Mouse (Mus musculus): ENCODE measurements at regions not wholly inside any gene's neighbourhood (a gene's known extent, or its start where the extent isn't known, plus 50 kb on each side); places are given as distances from the start of the nearest gene placed in this dataset.
A peak's percentile ranks its signal among the peaks of the same experiment; 100 is the strongest.

- DNase-seq = no peak
Observed at GRCm38 (mm10) chr1:169135542-169135941, 395.7 kb downstream of the Nuf2 start.

GRCm38 (mm10) chr1:169103669-169104068 lies 427.6 kb downstream of the Nuf2 start:
- Histone ChIP-seq H3K9ac (replicated peaks; ENCODE audit: low read length) (no peak overlapping the region), H3K4me3 (replicated peaks; ENCODE audit: low read depth, low read length) (no peak overlapping the region), H3K36me3 (ENCODE audit: control insufficient read depth, insufficient read depth, low read length) (no peaks in the 10 kb centered on the region), H3K9me3 (ENCODE audit: control insufficient read depth, low read length) (no peaks in the 10 kb centered on the region), H3K4me2 (ENCODE audit: low read length) (no peak overlapping the region), H3K27me3 (ENCODE audit: control insufficient read depth, insufficient read depth, low read length) (no peaks in the 10 kb centered on the region), H3K27ac (replicated peaks; ENCODE audit: low read depth, low read length) (0 out of 2 replicates have a peak overlapping the region, but pooled peaks have one; percentile 16), H3K4me1 (ENCODE audit: control insufficient read depth, insufficient read depth, low read length) (no peaks in the 10 kb centered on the region)
- DNase-seq (peak; percentile 74), ATAC-seq (ENCODE audit: low FRiP score, low TSS enrichment) (no peak)
- WGBS = 45% methylated on average over 4 of the region's 4 CpGs

More at GRCm38 (mm10) chr1:169135542-169135941, 395.7 kb downstream of the Nuf2 start:
- no peaks in the 10 kb centered on the region for H3K36me3 ChIP-seq (ENCODE audit: control insufficient read depth, insufficient read depth, low read length)
- H3K9ac ChIP-seq (replicated peaks; ENCODE audit: low read length) = no peak overlapping the region
- ATAC-seq (ENCODE audit: low FRiP score, low TSS enrichment) = no peak
- H3K4me2 ChIP-seq (ENCODE audit: low read length) = no peak overlapping the region
- H3K4me1 ChIP-seq (ENCODE audit: control insufficient read depth, insufficient read depth, low read length) = peaks cover 8% of the 10 kb centered on the region; the same call in 1 of the 2 replicates
- H3K27me3 ChIP-seq (ENCODE audit: control insufficient read depth, insufficient read depth, low read length) = no peaks in the 10 kb centered on the region
- no peak overlapping the region for H3K4me3 ChIP-seq (replicated peaks; ENCODE audit: low read depth, low read length)
- H3K9me3 ChIP-seq (ENCODE audit: control insufficient read depth, low read length) = no peaks in the 10 kb centered on the region
- H3K27ac ChIP-seq (replicated peaks; ENCODE audit: low read depth, low read length) = no peak overlapping the region

- Histone ChIP-seq H3K9ac (replicated peaks; ENCODE audit: low read length) (no peak overlapping the region), H3K27me3 (ENCODE audit: control insufficient read depth, insufficient read depth, low read length) (no peaks in the 10 kb centered on the region), H3K4me2 (ENCODE audit: low read length) (no peak overlapping the region), H3K36me3 (ENCODE audit: control insufficient read depth, insufficient read depth, low read length) (no peaks in the 10 kb centered on the region), H3K27ac (replicated peaks; ENCODE audit: low read depth, low read length) (0 out of 2 replicates have a peak overlapping the region, but pooled peaks have one; percentile 16), H3K4me3 (replicated peaks; ENCODE audit: low read depth, low read length) (no peak overlapping the region), H3K9me3 (ENCODE audit: control insufficient read depth, low read length) (no peaks in the 10 kb centered on the region), H3K4me1 (ENCODE audit: control insufficient read depth, insufficient read depth, low read length) (no peaks in the 10 kb centered on the region)
- WGBS = 65% methylated on average over 2 of the region's 2 CpGs
- peak; percentile 57 for DNase-seq
- ATAC-seq (ENCODE audit: low FRiP score, low TSS enrichment) = no peak
Observed at GRCm38 (mm10) chr1:169103113-169103512, 428.2 kb downstream of the Nuf2 start.

GRCm38 (mm10) chr1:169099221-169099620 lies 432.0 kb downstream of the Nuf2 start:
- Histone ChIP-seq H3K27me3 (ENCODE audit: control insufficient read depth, insufficient read depth, low read length) (no peaks in the 10 kb centered on the region), H3K4me2 (ENCODE audit: low read length) (no peak overlapping the region), H3K9ac (replicated peaks; ENCODE audit: low read length) (no peak overlapping the region), H3K9me3 (ENCODE audit: control insufficient read depth, low read length) (no peaks in the 10 kb centered on the region), H3K36me3 (ENCODE audit: control insufficient read depth, insufficient read depth, low read length) (no peaks in the 10 kb centered on the region), H3K4me3 (replicated peaks; ENCODE audit: low read depth, low read length) (no peak overlapping the region), H3K4me1 (ENCODE audit: control insufficient read depth, insufficient read depth, low read length) (no peaks in the 10 kb centered on the region), H3K27ac (replicated peaks; ENCODE audit: low read depth, low read length) (no peak overlapping the region)
- no peak for ATAC-seq (ENCODE audit: low FRiP score, low TSS enrichment)
- 84% methylated on average over 5 of the region's 5 CpGs for WGBS
- DNase-seq = no peak

- Histone ChIP-seq H3K4me1 (ENCODE audit: control insufficient read depth, insufficient read depth, low read length) (no peaks in the 10 kb centered on the region), H3K4me3 (replicated peaks; ENCODE audit: low read depth, low read length) (no peak overlapping the region), H3K36me3 (ENCODE audit: control insufficient read depth, insufficient read depth, low read length) (no peaks in the 10 kb centered on the region), H3K9ac (replicated peaks; ENCODE audit: low read length) (no peak overlapping the region), H3K4me2 (ENCODE audit: low read length) (no peak overlapping the region), H3K9me3 (ENCODE audit: control insufficient read depth, low read length) (no peaks in the 10 kb centered on the region), H3K27me3 (ENCODE audit: control insufficient read depth, insufficient read depth, low read length) (no peaks in the 10 kb centered on the region), H3K27ac (replicated peaks; ENCODE audit: low read depth, low read length) (peak overlapping the region; percentile 37; the same call in 1 of the 2 replicates)
- ATAC-seq (ENCODE audit: low FRiP score, low TSS enrichment) = no peak
- peak; percentile 29 for DNase-seq
- WGBS = 78% methylated on average over 5 of the region's 5 CpGs
Observed at GRCm38 (mm10) chr1:169096737-169097136, 434.5 kb downstream of the Nuf2 start.

- ATAC-seq (ENCODE audit: low FRiP score, low TSS enrichment) (0 out of 2 replicates have a peak, but pooled peaks have one; percentile 46), DNase-seq (peak; percentile 52)
Observed at GRCm38 (mm10) chr1:169093602-169094354, 437.5 kb downstream of the Nuf2 start.

GRCm38 (mm10) chr1:169086032-169086431 lies 445.2 kb downstream of the Nuf2 start:
- ATAC-seq (ENCODE audit: low FRiP score, low TSS enrichment) = no peak
- H3K27me3 ChIP-seq (ENCODE audit: control insufficient read depth, insufficient read depth, low read length) = no peaks in the 10 kb centered on the region
- WGBS = 54% methylated on average over 3 of the region's 3 CpGs

More at GRCm38 (mm10) chr1:169093602-169094354, 437.5 kb downstream of the Nuf2 start:
- no peak overlapping the region for H3K9ac ChIP-seq (replicated peaks; ENCODE audit: low read length)
- no peak overlapping the region for H3K27ac ChIP-seq (replicated peaks; ENCODE audit: low read depth, low read length)
- no peaks in the 10 kb centered on the region for H3K9me3 ChIP-seq (ENCODE audit: control insufficient read depth, low read length)
- H3K4me3 ChIP-seq (replicated peaks; ENCODE audit: low read depth, low read length) = no peak overlapping the region
- no peaks in the 10 kb centered on the region for H3K4me1 ChIP-seq (ENCODE audit: control insufficient read depth, insufficient read depth, low read length)
- WGBS = 65% methylated on average over 3 of the region's 3 CpGs
- no peaks in the 10 kb centered on the region for H3K36me3 ChIP-seq (ENCODE audit: control insufficient read depth, insufficient read depth, low read length)
- no peaks in the 10 kb centered on the region for H3K27me3 ChIP-seq (ENCODE audit: control insufficient read depth, insufficient read depth, low read length)
- H3K4me2 ChIP-seq (ENCODE audit: low read length) = no peak overlapping the region

GRCm38 (mm10) chr1:169080686-169081085 lies 450.6 kb downstream of the Nuf2 start:
- Histone ChIP-seq H3K9me3 (ENCODE audit: control insufficient read depth, low read length) (no peaks in the 10 kb centered on the region), H3K4me2 (ENCODE audit: low read length) (no peak overlapping the region), H3K36me3 (ENCODE audit: control insufficient read depth, insufficient read depth, low read length) (no peaks in the 10 kb centered on the region), H3K9ac (replicated peaks; ENCODE audit: low read length) (no peak overlapping the region), H3K4me3 (replicated peaks; ENCODE audit: low read depth, low read length) (no peak overlapping the region), H3K27ac (replicated peaks; ENCODE audit: low read depth, low read length) (no peak overlapping the region), H3K27me3 (ENCODE audit: control insufficient read depth, insufficient read depth, low read length) (no peaks in the 10 kb centered on the region), H3K4me1 (ENCODE audit: control insufficient read depth, insufficient read depth, low read length) (no peaks in the 10 kb centered on the region)
- ATAC-seq (ENCODE audit: low FRiP score, low TSS enrichment) (no peak), DNase-seq (no peak)
- WGBS = 87% methylated on average over 1 of the region's 1 CpGs

More at GRCm38 (mm10) chr1:169086032-169086431, 445.2 kb downstream of the Nuf2 start:
- H3K9me3 ChIP-seq (ENCODE audit: control insufficient read depth, low read length) = no peaks in the 10 kb centered on the region
- no peak overlapping the region for H3K4me2 ChIP-seq (ENCODE audit: low read length)
- no peaks in the 10 kb centered on the region for H3K4me1 ChIP-seq (ENCODE audit: control insufficient read depth, insufficient read depth, low read length)
- no peak overlapping the region for H3K4me3 ChIP-seq (replicated peaks; ENCODE audit: low read depth, low read length)
- no peak overlapping the region for H3K9ac ChIP-seq (replicated peaks; ENCODE audit: low read length)
- DNase-seq = no peak
- H3K36me3 ChIP-seq (ENCODE audit: control insufficient read depth, insufficient read depth, low read length) = no peaks in the 10 kb centered on the region
- no peak overlapping the region for H3K27ac ChIP-seq (replicated peaks; ENCODE audit: low read depth, low read length)

- no peak overlapping the region for H3K4me3 ChIP-seq (replicated peaks; ENCODE audit: low read depth, low read length)
- no peak for ATAC-seq (ENCODE audit: low FRiP score, low TSS enrichment)
- DNase-seq = no peak
- no peak overlapping the region for H3K9ac ChIP-seq (replicated peaks; ENCODE audit: low read length)
- 98% methylated on average over 5 of the region's 5 CpGs for WGBS
- H3K27me3 ChIP-seq (ENCODE audit: control insufficient read depth, insufficient read depth, low read length) = no peaks in the 10 kb centered on the region
- H3K36me3 ChIP-seq (ENCODE audit: control insufficient read depth, insufficient read depth, low read length) = no peaks in the 10 kb centered on the region
- no peaks in the 10 kb centered on the region for H3K9me3 ChIP-seq (ENCODE audit: control insufficient read depth, low read length)
- no peaks in the 10 kb centered on the region for H3K4me1 ChIP-seq (ENCODE audit: control insufficient read depth, insufficient read depth, low read length)
- no peak overlapping the region for H3K4me2 ChIP-seq (ENCODE audit: low read length)
- no peak overlapping the region for H3K27ac ChIP-seq (replicated peaks; ENCODE audit: low read depth, low read length)
Observed at GRCm38 (mm10) chr1:169077228-169077627, 454.0 kb downstream of the Nuf2 start.
